Mouse (Mus musculus) liver, adult 2 months (tissue): ENCODE results near the gene Ltb. TPM values are rescaled to one million over a fixed set of nuclear protein-coding genes. Genes with fewer than 3 reads are reported as not detected.

Experiments
- DNase-seq: peaks from one replicate; pipeline ENCODE4 v3.0.0-alpha.2; 2011; ENCODE audit warnings: low read depth, low spot score; ENCODE audit errors: extremely low read depth
- H3K27ac ChIP-seq: fragments of 200-500 bp; replicated peaks from 2 replicates; pipeline ENCODE4 v1.5.1; 2012; ENCODE audit warnings: low read depth, mild to moderate bottlenecking, control low read depth, inconsistent platforms, low read length; ENCODE audit not compliant: insufficient read depth
- H3K27me3 ChIP-seq: fragments of 200-500 bp; 2 replicates; pipeline ENCODE4 v1.6.1; 2012; ENCODE audit warnings: mild to moderate bottlenecking, moderate library complexity, low read length, inconsistent platforms; ENCODE audit not compliant: control insufficient read depth, insufficient read depth
- H3K36me3 ChIP-seq: fragments of 200-500 bp; 2 replicates; pipeline ENCODE4 v1.6.1; 2012; ENCODE audit warnings: low read length, inconsistent platforms; ENCODE audit not compliant: control insufficient read depth, insufficient read depth
- H3K4me1 ChIP-seq: fragments of 200-500 bp; 2 replicates; pipeline ENCODE4 v1.6.1; 2011; ENCODE audit warnings: low read length; ENCODE audit not compliant: control insufficient read depth, insufficient read depth
- H3K4me3 ChIP-seq: fragments of 200-500 bp; 2 replicates; pipeline ENCODE4 v1.5.1; 2011; ENCODE audit warnings: low read depth, mild to moderate bottlenecking, control low read depth, low read length, moderate library complexity; ENCODE audit not compliant: insufficient read depth
- H3K79me2 ChIP-seq: fragments of 200-500 bp; 2 replicates; pipeline ENCODE4 v1.6.1; 2012; ENCODE audit warnings: inconsistent platforms, mild to moderate bottlenecking, low read length, moderate library complexity; ENCODE audit not compliant: control insufficient read depth, insufficient read depth
- H3K9ac ChIP-seq: fragments of 200-500 bp; 2 replicates; pipeline ENCODE4 v1.6.1; 2012; ENCODE audit warnings: low read depth, mild to moderate bottlenecking, control low read depth, inconsistent platforms, low read length
- CTCF ChIP-seq: fragments of 200-500 bp; IDR thresholded peaks from 2 replicates; pipeline ENCODE4 v1.5.1; 2011; ENCODE audit warnings: low read depth, low read length, control low read depth
- POLR2A ChIP-seq: fragments of 200-500 bp; IDR thresholded peaks from 2 replicates; pipeline ENCODE4 v1.6.1; 2011; ENCODE audit warnings: low read length, control low read depth; ENCODE audit not compliant: insufficient read depth; ENCODE audit errors: extremely low read depth
- WGBS: fragments of 180-500 bp; shearing (Covaris S2); methylation state at CpG from one replicate; pipeline ENCODE4 v1.1.7; 2018; 5-methylcytosine and 5-hydroxymethylcytosine counted together
- polyA plus RNA-seq: library from polyadenylated mRNA; depleted of rRNA; stranded (reverse); fragments of >200 nt; gene quantifications from 2 replicates; pipeline ENCODE4 v1.2.3, GENCODE M21; 2012
- total RNA-seq: library from RNA; depleted of rRNA; stranded (reverse); fragments of >200 nt; gene quantifications from 2 replicates; pipeline ENCODE4 v1.2.3, GENCODE M21; 2014

Ltb gene
- total and polyA plus RNA-seq, 2 experiments, result 1.8 to 4.7 TPM

GRCm38 (mm10) chr17:35198946-35199345 is 4.7 kb downstream of the Ltb start:
- WGBS, result 46% methylated on average over 8 of the region's 8 CpGs
- Histone ChIP-seq H3K27me3 (peaks cover 8% of the 10 kb centered on the region; the same call in 1 of the 2 replicates), H3K4me3 (no peak overlapping the region), H3K27ac (no peak overlapping the region), H3K79me2 (no peaks in the 10 kb centered on the region), H3K4me1 (peaks cover 3% of the 10 kb centered on the region; the same call in 1 of the 2 replicates), H3K36me3 (no peaks in the 10 kb centered on the region), H3K9ac (no peak overlapping the region)
- no peak for DNase-seq
- no peak for TF ChIP-seq POLR2A
- TF ChIP-seq CTCF, result no peak

GRCm38 (mm10) chr17:35200398-35200797 is 6.2 kb downstream of the Ltb start:
- Histone ChIP-seq H3K4me3 (no peak overlapping the region), H3K4me1 (peaks cover 3% of the 10 kb centered on the region; the same call in 1 of the 2 replicates), H3K36me3 (no peaks in the 10 kb centered on the region), H3K27me3 (peaks cover 4% of the 10 kb centered on the region; the same call in 1 of the 2 replicates), H3K79me2 (no peaks in the 10 kb centered on the region), H3K27ac (0 out of 2 replicates have a peak overlapping the region, but pooled peaks have one; percentile 12), H3K9ac (no peak overlapping the region)
- TF ChIP-seq CTCF (no peak), POLR2A (no peak)
- WGBS, result 74% methylated on average over 11 of the region's 11 CpGs
- no peak for DNase-seq

- DNase-seq, result no peak
- 50% methylated on average over 11 of the region's 11 CpGs for WGBS
- Histone ChIP-seq H3K4me3 (peak overlapping the region; percentile 24), H3K9ac (no peak overlapping the region), H3K27ac (no peak overlapping the region), H3K36me3 (no peaks in the 10 kb centered on the region), H3K79me2 (no peaks in the 10 kb centered on the region), H3K4me1 (no peaks in the 10 kb centered on the region), H3K27me3 (no peaks in the 10 kb centered on the region; the same call in 1 of the 2 replicates)
- TF ChIP-seq CTCF, result no peak
- no peak for TF ChIP-seq POLR2A
Observed at GRCm38 (mm10) chr17:35201128-35201527, 6.9 kb downstream of the Ltb start.

GRCm38 (mm10) chr17:35201787-35202186 is 7.5 kb downstream of the Ltb start, which contains the start of gene Tnf:
Gene Tnf, minus strand, starts transcription at chr17:35202007.
- H3K9ac ChIP-seq, result no peak within 1 kb of the TSS; the same call in 1 of the 2 replicates
- peak within 1 kb of the TSS; percentile 24 for H3K4me3 ChIP-seq
- no peaks in the 10 kb centered on the region for H3K36me3 ChIP-seq
- 0 out of 2 replicates have a peak, but pooled peaks have one; percentile 22 for TF ChIP-seq POLR2A
- TF ChIP-seq CTCF, result no peak
- DNase-seq, result no peak
- 0 out of 2 replicates have a peak within 1 kb of the TSS, but pooled peaks have one; percentile 34 for H3K27ac ChIP-seq
- 38% methylated on average over 13 of the region's 13 CpGs for WGBS
- H3K79me2 ChIP-seq, result no peaks in the 10 kb centered on the region
- H3K4me1 ChIP-seq, result no peaks in the 10 kb centered on the region
- H3K27me3 ChIP-seq, result no peaks in the 10 kb centered on the region

- Histone ChIP-seq H3K4me3 (no peak overlapping the region), H3K9ac (no peak overlapping the region), H3K27ac (no peak overlapping the region), H3K27me3 (no peaks in the 10 kb centered on the region), H3K4me1 (no peaks in the 10 kb centered on the region), H3K36me3 (no peaks in the 10 kb centered on the region), H3K79me2 (no peaks in the 10 kb centered on the region)
- WGBS, result 73% methylated on average over 4 of the region's 4 CpGs
- DNase-seq, result no peak
- no peak for TF ChIP-seq CTCF
- no peak for TF ChIP-seq POLR2A
Observed at GRCm38 (mm10) chr17:35202442-35202841, 8.2 kb downstream of the Ltb start.

- no peak for DNase-seq
- H3K9ac ChIP-seq, result no peak within 1 kb of the TSS
- H3K27ac ChIP-seq, result no peak within 1 kb of the TSS
Observed at GRCm38 (mm10) chr17:35204494-35205379, 10.5 kb downstream of the Ltb start, which contains the start of gene Lta. Gene Lta, minus strand, starts transcription at chr17:35205351.

More at GRCm38 (mm10) chr17:35204494-35205379, 10.5 kb downstream of the Ltb start, which contains the start of gene Lta:
- TF ChIP-seq CTCF, result no peak
- TF ChIP-seq POLR2A, result no peak
- 67% methylated on average over 20 of the region's 20 CpGs for WGBS
- H3K36me3 ChIP-seq, result no peaks in the 10 kb centered on the region
- no peak within 1 kb of the TSS for H3K4me3 ChIP-seq
- no peaks in the 10 kb centered on the region for H3K4me1 ChIP-seq
- H3K27me3 ChIP-seq, result no peaks in the 10 kb centered on the region
- no peaks in the 10 kb centered on the region for H3K79me2 ChIP-seq
